Comparison of ENCODE assay signal across 8 mouse cellular contexts in genomic region chr2:143113859-143114258, GRCm38 (mm10). TPM values are rescaled to one million over a fixed set of nuclear protein-coding genes. Genes with fewer than 3 reads are reported as not detected.
A peak's percentile ranks its signal among the peaks of the same experiment; 100 is the strongest.
DNase-seq lines count a peak whose midpoint lies in the region; ATAC-seq lines count a peak whose summit lies in the region.

No protein-coding gene starts in this region.

- H3K4me1 ChIP-seq in midbrain, embryonic 11.5 days (ENCODE audit: control insufficient read depth, insufficient read depth, low read length), result no peaks in the 10 kb centered on the region
- no peaks in the 10 kb centered on the region for H3K4me1 ChIP-seq in midbrain, embryonic 10.5 days
- no peaks in the 10 kb centered on the region for H3K4me1 ChIP-seq in forebrain, embryonic 12.5 days
- H3K4me1 ChIP-seq in neural tube, embryonic 14.5 days (ENCODE audit: control insufficient read depth, insufficient read depth, low read length), result no peaks in the 10 kb centered on the region

- no peak overlapping the region for H3K4me2 ChIP-seq in midbrain, embryonic 11.5 days
- H3K4me2 ChIP-seq in forebrain, embryonic 12.5 days, result no peak overlapping the region
- no peak overlapping the region for H3K4me2 ChIP-seq in neural tube, embryonic 14.5 days (ENCODE audit: low read depth, low read length)

- no peaks in the 10 kb centered on the region for H3K27me3 ChIP-seq in midbrain, embryonic 11.5 days (ENCODE audit: control insufficient read depth, insufficient read depth, low read length)
- no peaks in the 10 kb centered on the region for H3K27me3 ChIP-seq in midbrain, embryonic 10.5 days (ENCODE audit: low read depth, poor library complexity, severe bottlenecking)
- no peaks in the 10 kb centered on the region for H3K27me3 ChIP-seq in forebrain, embryonic 12.5 days
- H3K27me3 ChIP-seq in neural tube, embryonic 14.5 days (ENCODE audit: control insufficient read depth, insufficient read depth, low read length), result no peaks in the 10 kb centered on the region

- 88% methylated on average over 1 of the region's 1 CpGs for WGBS in midbrain, embryonic 11.5 days
- 88% methylated on average over 1 of the region's 1 CpGs for WGBS in midbrain, embryonic 10.5 days
- 86% methylated on average over 1 of the region's 1 CpGs for WGBS in forebrain, embryonic 12.5 days
- 65% methylated on average over 1 of the region's 1 CpGs for WGBS in neural tube, embryonic 14.5 days

- no peak overlapping the region for H3K4me3 ChIP-seq in midbrain, embryonic 11.5 days (ENCODE audit: low read depth, low read length)
- H3K4me3 ChIP-seq in midbrain, embryonic 10.5 days, result no peak overlapping the region
- no peak overlapping the region for H3K4me3 ChIP-seq in forebrain, embryonic 12.5 days (replicated peaks)
- H3K4me3 ChIP-seq in neural tube, embryonic 14.5 days (ENCODE audit: low read depth, low read length), result no peak overlapping the region

- peak; percentile 41; the same call in 1 of the 2 replicates for ATAC-seq in frontal cortex, adult (ENCODE audit: low TSS enrichment)
- peak; percentile 68; the same call in 1 of the 2 replicates for ATAC-seq in midbrain, embryonic 11.5 days (ENCODE audit: low FRiP score)
- peak; percentile 31; the same call in 1 of the 2 replicates for ATAC-seq in forebrain, embryonic 12.5 days (ENCODE audit: low FRiP score)
- peak; percentile 55 for ATAC-seq in neural tube, embryonic 14.5 days (ENCODE audit: low read depth)

- no peaks in the 10 kb centered on the region for H3K36me3 ChIP-seq in midbrain, embryonic 11.5 days (ENCODE audit: control insufficient read depth, insufficient read depth, low read length)
- H3K36me3 ChIP-seq in midbrain, embryonic 10.5 days, result no peaks in the 10 kb centered on the region
- H3K36me3 ChIP-seq in forebrain, embryonic 12.5 days (replicated peaks), result no peaks in the 10 kb centered on the region
- no peaks in the 10 kb centered on the region for H3K36me3 ChIP-seq in neural tube, embryonic 14.5 days (ENCODE audit: control insufficient read depth, insufficient read depth, low read length)

- no peak for DNase-seq in frontal cortex, postnatal 25 days (ENCODE audit: low spot score in 2 of 2)
- DNase-seq in midbrain, embryonic 11.5 days (ENCODE audit: low spot score, missing footprints), result peak; percentile 91
- DNase-seq in midbrain, embryonic 10.5 days (ENCODE audit: low spot score), result no peak
- DNase-seq in right cerebral cortex, postnatal 25 days, result no peak
- no peak for DNase-seq in spleen, postnatal 10 days (ENCODE audit: low spot score in 2 of 2)

- H3K27ac ChIP-seq in midbrain, embryonic 11.5 days (ENCODE audit: low read depth, low read length), result no peak overlapping the region
- no peak overlapping the region for H3K27ac ChIP-seq in midbrain, embryonic 10.5 days (replicated peaks)
- no peak overlapping the region for H3K27ac ChIP-seq in forebrain, embryonic 12.5 days
- H3K27ac ChIP-seq in neural tube, embryonic 14.5 days (ENCODE audit: low read depth, low read length), result no peak overlapping the region

- no peak overlapping the region for H3K9ac ChIP-seq in midbrain, embryonic 11.5 days (ENCODE audit: low read length)
- H3K9ac ChIP-seq in forebrain, embryonic 12.5 days, result no peak overlapping the region
- no peak overlapping the region for H3K9ac ChIP-seq in neural tube, embryonic 14.5 days (replicated peaks; ENCODE audit: low read depth, low read length)

- no peaks in the 10 kb centered on the region for H3K9me3 ChIP-seq in midbrain, embryonic 11.5 days (ENCODE audit: control insufficient read depth, low read length)
- no peaks in the 10 kb centered on the region for H3K9me3 ChIP-seq in midbrain, embryonic 10.5 days (replicated peaks)
- H3K9me3 ChIP-seq in forebrain, embryonic 12.5 days, result no peaks in the 10 kb centered on the region
- no peaks in the 10 kb centered on the region for H3K9me3 ChIP-seq in neural tube, embryonic 14.5 days (ENCODE audit: control insufficient read depth, low read length)

RNA-seq across cellular contexts. Expression of gene Otor, which starts 35.6 kb away (rescaled TPM):
- 1.5 and 1.9 TPM in 2 replicates for polyA plus RNA-seq in midbrain, embryonic 11.5 days (2014; fragmentation: Nextera tagmentation; extraction: Ambion mirVana)
- 0.78 and 1.7 TPM in 2 replicates for polyA plus RNA-seq in midbrain, embryonic 10.5 days (2016; fragmentation: Nextera tagmentation; extraction: Ambion mirVana)
- polyA plus RNA-seq in forebrain, embryonic 12.5 days (2016; fragmentation: Nextera tagmentation; extraction: Ambion mirVana), result 3.5 and 3.7 TPM in 2 replicates
- polyA plus RNA-seq in neural tube, embryonic 14.5 days (2014; fragmentation: Nextera tagmentation; extraction: Ambion mirVana), result 0.28 and 0.36 TPM in 2 replicates

RNA-seq across cellular contexts. Expression of gene Snrpb2, which starts 51.0 kb away (rescaled TPM):
- polyA plus RNA-seq in midbrain, embryonic 11.5 days (2014; fragmentation: Nextera tagmentation; extraction: Ambion mirVana), result 149 and 152 TPM in 2 replicates
- polyA plus RNA-seq in midbrain, embryonic 10.5 days (2016; fragmentation: Nextera tagmentation; extraction: Ambion mirVana), result 99.1 and 105 TPM in 2 replicates
- 117 and 120 TPM in 2 replicates for polyA plus RNA-seq in forebrain, embryonic 12.5 days (2016; fragmentation: Nextera tagmentation; extraction: Ambion mirVana)
- 54.4 and 65.3 TPM in 2 replicates for polyA plus RNA-seq in neural tube, embryonic 14.5 days (2014; fragmentation: Nextera tagmentation; extraction: Ambion mirVana)
